Mouse (Mus musculus) common myeloid progenitor, adult 5-6 weeks (primary cell): ENCODE measurements at regions not wholly inside any gene's neighbourhood (a gene's known extent, or its start where the extent isn't known, plus 50 kb on each side); places are given as distances from the start of the nearest gene placed in this dataset.

ENCODE experiments used
- ATAC-seq: replicated peaks from 2 replicates; pipeline ENCODE4 v1.8.0; 2016; ENCODE audit warnings: low read depth, mild to moderate bottlenecking, moderate TSS enrichment, inconsistent platforms; ENCODE audit not compliant: poor library complexity, severe bottlenecking

GRCm38 (mm10) chr2:9650082-9650481 lies 231.0 kb upstream of the 4930412O13Rik start:
- no peak for ATAC-seq

- ATAC-seq, result no peak
Observed at GRCm38 (mm10) chr2:9658880-9659279, 222.2 kb upstream of the 4930412O13Rik start.

GRCm38 (mm10) chr2:9669621-9670020 lies 211.4 kb upstream of the 4930412O13Rik start:
- ATAC-seq, result no peak

GRCm38 (mm10) chr2:9681691-9682152 lies 199.3 kb upstream of the 4930412O13Rik start:
- ATAC-seq, result peak; percentile 89

- no peak for ATAC-seq
Observed at GRCm38 (mm10) chr2:9683673-9684210, 197.3 kb upstream of the 4930412O13Rik start.

- ATAC-seq, result peak; percentile 98
Observed at GRCm38 (mm10) chr2:9688176-9688575, 192.9 kb upstream of the 4930412O13Rik start.

GRCm38 (mm10) chr2:9689518-9689917 lies 191.5 kb upstream of the 4930412O13Rik start:
- ATAC-seq, result no peak

- ATAC-seq, result no peak
Observed at GRCm38 (mm10) chr2:9691506-9691905, 189.5 kb upstream of the 4930412O13Rik start.

- ATAC-seq, result no peak
Observed at GRCm38 (mm10) chr2:9691906-9692305, 189.1 kb upstream of the 4930412O13Rik start.

GRCm38 (mm10) chr2:9693351-9693750 lies 187.7 kb upstream of the 4930412O13Rik start:
- ATAC-seq, result no peak

GRCm38 (mm10) chr2:9694178-9694577 lies 186.9 kb upstream of the 4930412O13Rik start:
- ATAC-seq, result no peak

- no peak for ATAC-seq
Observed at GRCm38 (mm10) chr2:9697591-9698345, 183.3 kb upstream of the 4930412O13Rik start.

- ATAC-seq, result no peak
Observed at GRCm38 (mm10) chr2:9704266-9704665, 176.8 kb upstream of the 4930412O13Rik start.

GRCm38 (mm10) chr2:9709466-9709865 lies 171.6 kb upstream of the 4930412O13Rik start:
- ATAC-seq, result no peak

- no peak for ATAC-seq
Observed at GRCm38 (mm10) chr2:9717904-9718303, 163.1 kb upstream of the 4930412O13Rik start.

- ATAC-seq, result no peak
Observed at GRCm38 (mm10) chr2:9733243-9733642, 147.8 kb upstream of the 4930412O13Rik start.

GRCm38 (mm10) chr2:9744181-9744580 lies 136.9 kb upstream of the 4930412O13Rik start:
- no peak for ATAC-seq

GRCm38 (mm10) chr2:9749829-9750788 lies 130.9 kb upstream of the 4930412O13Rik start:
- peak; percentile 83 for ATAC-seq

- ATAC-seq, result no peak
Observed at GRCm38 (mm10) chr2:9753691-9754090, 127.4 kb upstream of the 4930412O13Rik start.

GRCm38 (mm10) chr2:9754153-9754552 lies 126.9 kb upstream of the 4930412O13Rik start:
- no peak for ATAC-seq
